Mouse (Mus musculus) large intestine, adult 2 months (tissue): ENCODE results near the gene Wee1. TPM values are rescaled to one million over a fixed set of nuclear protein-coding genes. Genes with fewer than 3 reads are reported as not detected.

Experiments
- DNase-seq: peaks from one replicate; pipeline ENCODE4 v3.0.0-alpha.2; 2012; ENCODE audit warnings: low read depth, low spot score
- WGBS: fragments of 180-500 bp; shearing (Covaris S2); methylation state at CpG from one replicate; pipeline ENCODE4 v1.1.7; 2018; 5-methylcytosine and 5-hydroxymethylcytosine counted together
- polyA plus RNA-seq: library from polyadenylated mRNA; depleted of rRNA; stranded (reverse); fragments of >200 nt; gene quantifications from 2 replicates; pipeline ENCODE4 v1.2.3, GENCODE M21; 2012; rRNA removed

The Wee1 gene
- polyA plus RNA-seq, 1 experiment, result 3.6 TPM

DNA sequence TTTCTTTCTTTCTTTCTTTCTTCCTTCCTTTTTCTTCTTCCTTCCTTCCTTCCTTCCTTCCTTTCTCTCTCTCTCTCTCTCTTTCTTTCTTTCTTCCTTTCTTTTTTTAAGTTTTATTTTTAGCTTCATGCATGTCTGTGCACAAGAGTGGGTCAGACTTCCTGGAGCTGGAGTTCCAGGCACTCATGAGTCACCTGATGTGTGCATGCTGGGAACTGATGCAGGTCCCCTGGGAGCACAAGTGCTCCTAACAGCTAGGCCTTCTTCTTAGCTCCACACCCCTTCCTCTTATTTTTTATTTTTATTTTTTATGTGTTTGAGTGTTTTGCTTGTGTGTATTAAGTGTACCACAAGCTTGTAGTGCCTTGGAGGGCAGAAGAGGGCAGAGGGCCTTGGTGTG is 58.8 kb downstream of the Wee1 start:
- no peak for DNase-seq

DNA sequence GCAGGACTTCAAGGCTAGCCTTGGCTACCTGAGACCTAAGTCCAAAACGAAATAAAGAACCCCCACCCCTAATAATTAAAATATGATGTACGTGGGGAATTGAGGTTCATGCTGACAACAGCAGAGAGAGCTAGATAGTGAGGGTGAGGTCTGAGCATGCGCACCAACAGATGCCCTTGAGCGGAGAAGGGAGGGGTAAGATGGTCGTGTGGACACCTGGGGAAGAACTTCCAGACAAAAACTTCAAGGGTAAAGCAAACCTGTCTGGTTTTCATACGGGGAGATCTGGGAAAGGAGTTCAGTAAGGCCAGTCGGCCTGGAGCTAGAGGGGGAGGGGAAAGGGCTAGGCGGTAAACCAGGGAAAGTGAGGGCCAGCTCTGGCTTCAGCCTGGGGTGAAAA is 59.6 kb downstream of the Wee1 start:
- 68% methylated on average over 8 of the region's 8 CpGs for WGBS

DNA sequence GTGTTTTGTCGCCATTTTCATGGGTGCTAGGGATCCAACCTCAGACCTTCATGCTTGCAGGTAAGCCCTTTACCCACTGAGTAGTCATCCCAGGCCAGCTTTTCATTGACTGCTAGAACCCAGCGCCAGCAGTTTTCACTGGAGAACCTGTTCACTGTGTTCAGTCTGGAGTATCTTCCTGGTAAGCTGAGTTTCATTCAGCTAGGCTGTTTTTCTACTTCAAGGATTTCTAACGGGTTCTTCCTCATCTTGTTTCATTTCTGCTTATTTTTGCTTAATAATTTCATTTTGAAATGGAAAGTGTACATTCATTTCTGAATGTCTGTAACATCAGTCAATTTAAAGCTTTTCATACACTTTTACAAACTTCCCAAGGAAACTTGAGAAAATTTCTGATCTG is 62.8 kb downstream of the Wee1 start:
- DNase-seq, result no peak
- 85% methylated on average over 3 of the region's 3 CpGs for WGBS

More for the DNA sequence above, 59.6 kb downstream of the Wee1 start:
- no peak for DNase-seq

- no peak for DNase-seq
- WGBS, result 17% methylated on average over 7 of the region's 7 CpGs
These were observed 68.1 kb downstream of the Wee1 start for GRCm38 (mm10) chr7:110189951-110190350.

Other genes starting within 250 kb of the Wee1 start
- gene Dennd5a, start 161.6 kb upstream of the Wee1 start, polyA plus RNA-seq, result 19.6 and 20.6 TPM in 2 replicates
- gene Tmem41b, start 135.1 kb upstream of the Wee1 start, polyA plus RNA-seq, result 36.2 and 57.3 TPM in 2 replicates
- gene Ipo7, start 103.8 kb upstream of the Wee1 start, polyA plus RNA-seq, result 9.8 and 18.5 TPM in 2 replicates
- 12.8 and 17.2 TPM in 2 replicates for gene Zfp143, start 60.8 kb upstream of the Wee1 start, polyA plus RNA-seq
- gene Swap70, start 99.7 kb downstream of the Wee1 start, polyA plus RNA-seq, result 15.2 and 16.2 TPM in 2 replicates